15 mouse cellular contexts compared by ENCODE assay signal in the genomic region with DNA sequence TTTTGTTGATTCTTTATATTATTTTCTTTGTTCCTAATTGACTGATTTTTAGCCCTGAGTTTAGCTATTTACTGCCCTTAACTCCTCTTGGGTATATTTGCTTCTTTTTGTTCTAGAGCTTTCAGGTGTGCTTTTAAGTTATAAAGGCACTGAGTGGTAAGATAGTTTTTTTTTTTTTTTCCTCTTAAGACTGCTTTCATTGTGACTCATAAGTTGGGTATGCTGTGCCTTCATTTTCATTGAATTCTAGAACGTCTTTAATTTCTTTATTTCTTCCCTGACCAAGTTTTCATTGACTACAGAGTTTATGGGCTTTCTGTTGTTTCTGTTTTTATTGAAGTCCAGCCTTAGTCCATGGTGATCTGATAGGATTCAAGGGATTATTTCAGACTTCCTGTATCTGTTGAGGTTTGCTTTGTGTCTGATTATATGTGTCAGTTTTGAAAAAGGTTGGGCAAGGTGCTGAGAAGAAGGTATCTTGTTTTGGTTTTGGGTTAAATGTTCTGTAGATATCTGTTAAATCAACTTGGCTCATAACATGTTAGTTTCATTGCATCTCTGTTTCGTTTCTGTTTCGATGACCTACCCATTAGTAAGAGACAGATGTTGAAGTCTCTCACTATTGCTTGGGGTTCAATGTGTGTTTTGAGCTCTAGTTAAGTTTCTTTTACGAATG. TPM values are rescaled to one million over a fixed set of nuclear protein-coding genes. Genes with fewer than 3 reads are reported as not detected.
"Had no signal": no experiment of that assay in that cellular context is flagged by ENCODE, and none has a peak within 500 bp of the region (broad histone marks: within the 10 kb centered on the region; RNA-seq: fewer than 3 reads in every experiment).

No protein-coding gene starts in this region.

- DNase-seq: kidney, postnatal 10 days; kidney, postnatal 36 days; left cerebral cortex, postnatal 4 days; lung, adult 18-20 months; lung, postnatal 10 days; lung, postnatal 36 days; thymus, adult 18-20 months; thymus, postnatal 36 days had no signal

- ATAC-seq: liver, embryonic 12.5 days; midbrain, embryonic 13.5 days; midbrain, embryonic 16.5 days had no signal

RNA-seq across cellular contexts. Expression of gene Mettl21c, which starts 22.8 kb away (rescaled TPM):
- total RNA-seq: left cerebral cortex, postnatal 14 days had no signal
- polyA plus RNA-seq: small intestine, adult 2 months; spleen, adult 2 months; urinary bladder, adult 2 months had no signal
